Mouse (Mus musculus): ENCODE results near the gene Usp7. TPM values are rescaled to one million over a fixed set of nuclear protein-coding genes. Genes with fewer than 3 reads are reported as not detected.

Usp7 gene
- polyA plus RNA-seq, 1 experiment = 61.2 TPM

GRCm38 (mm10) chr16:8686121-8686870, 105.8 kb downstream of the Usp7 start:
- Histone ChIP-seq H3K4me1 (ENCODE audit: control insufficient read depth, insufficient read depth, low read length) (peaks cover 3% of the 10 kb centered on the region; the same call in 1 of the 2 replicates), H3K27ac (ENCODE audit: insufficient read depth, low read depth, low read length) (no peak overlapping the region), H3K4me3 (ENCODE audit: insufficient read depth, low read length) (no peak overlapping the region)
- no peak for TF ChIP-seq POLR2A (IDR thresholded peaks at IDR 0.05; ENCODE audit: borderline replicate concordance, low read depth, low read length)
- TF ChIP-seq CTCF (IDR thresholded peaks at IDR 0.05; ENCODE audit: low read depth, low read length) = peak; percentile 48

GRCm38 (mm10) chr16:8685087-8685486, 107.0 kb downstream of the Usp7 start:
- H3K27ac ChIP-seq (ENCODE audit: insufficient read depth, low read depth, low read length) = no peak overlapping the region
- TF ChIP-seq CTCF (IDR thresholded peaks at IDR 0.05; ENCODE audit: low read depth, low read length) (no peak), POLR2A (IDR thresholded peaks at IDR 0.05; ENCODE audit: borderline replicate concordance, low read depth, low read length) (no peak)

GRCm38 (mm10) chr16:8680470-8680869, 111.6 kb downstream of the Usp7 start, which contains the start of gene Gm5767:
TSS of gene Gm5767 (plus strand) at chr16:8680770.
- TF ChIP-seq POLR2A (IDR thresholded peaks at IDR 0.05; ENCODE audit: borderline replicate concordance, low read depth, low read length) (no peak), CTCF (IDR thresholded peaks at IDR 0.05; ENCODE audit: low read depth, low read length) (no peak)
- Histone ChIP-seq H3K4me1 (ENCODE audit: control insufficient read depth, insufficient read depth, low read length) (no peaks in the 10 kb centered on the region), H3K27ac (ENCODE audit: insufficient read depth, low read depth, low read length) (no peak within 1 kb of the TSS), H3K4me3 (ENCODE audit: insufficient read depth, low read length) (no peak within 1 kb of the TSS)

More at GRCm38 (mm10) chr16:8685087-8685486, 107.0 kb downstream of the Usp7 start:
- Histone ChIP-seq H3K4me3 (ENCODE audit: insufficient read depth, low read length) (no peak overlapping the region), H3K4me1 (ENCODE audit: control insufficient read depth, insufficient read depth, low read length) (peaks cover 3% of the 10 kb centered on the region; the same call in 1 of the 2 replicates)

- TF ChIP-seq CTCF (IDR thresholded peaks at IDR 0.05; ENCODE audit: low read depth, low read length) = no peak
- TF ChIP-seq POLR2A (IDR thresholded peaks at IDR 0.05; ENCODE audit: borderline replicate concordance, low read depth, low read length) = no peak
- H3K27ac ChIP-seq (ENCODE audit: insufficient read depth, low read depth, low read length) = no peak overlapping the region
- H3K4me1 ChIP-seq (ENCODE audit: control insufficient read depth, insufficient read depth, low read length) = no peaks in the 10 kb centered on the region
- H3K4me3 ChIP-seq (ENCODE audit: insufficient read depth, low read length) = no peak overlapping the region
Observed at GRCm38 (mm10) chr16:8679780-8680179, 112.3 kb downstream of the Usp7 start.

GRCm38 (mm10) chr16:8678676-8679075, 113.4 kb downstream of the Usp7 start:
- Histone ChIP-seq H3K27ac (ENCODE audit: insufficient read depth, low read depth, low read length) (no peak overlapping the region), H3K4me3 (ENCODE audit: insufficient read depth, low read length) (no peak overlapping the region)

GRCm38 (mm10) chr16:8678035-8678434, 114.1 kb downstream of the Usp7 start:
- Histone ChIP-seq H3K27ac (ENCODE audit: insufficient read depth, low read depth, low read length) (no peak overlapping the region), H3K4me3 (ENCODE audit: insufficient read depth, low read length) (no peak overlapping the region), H3K4me1 (ENCODE audit: control insufficient read depth, insufficient read depth, low read length) (no peaks in the 10 kb centered on the region)
- no peak for TF ChIP-seq CTCF (IDR thresholded peaks at IDR 0.05; ENCODE audit: low read depth, low read length)
- TF ChIP-seq POLR2A (IDR thresholded peaks at IDR 0.05; ENCODE audit: borderline replicate concordance, low read depth, low read length) = no peak

More at GRCm38 (mm10) chr16:8678676-8679075, 113.4 kb downstream of the Usp7 start:
- no peaks in the 10 kb centered on the region for H3K4me1 ChIP-seq (ENCODE audit: control insufficient read depth, insufficient read depth, low read length)
- TF ChIP-seq CTCF (IDR thresholded peaks at IDR 0.05; ENCODE audit: low read depth, low read length) (no peak), POLR2A (IDR thresholded peaks at IDR 0.05; ENCODE audit: borderline replicate concordance, low read depth, low read length) (no peak)

- Histone ChIP-seq H3K27ac (ENCODE audit: insufficient read depth, low read depth, low read length) (no peak overlapping the region), H3K4me1 (ENCODE audit: control insufficient read depth, insufficient read depth, low read length) (peaks cover 2% of the 10 kb centered on the region; the same call in 1 of the 2 replicates)
- TF ChIP-seq POLR2A (IDR thresholded peaks at IDR 0.05; ENCODE audit: borderline replicate concordance, low read depth, low read length) (no peak), CTCF (IDR thresholded peaks at IDR 0.05; ENCODE audit: low read depth, low read length) (peak; percentile 34; the same call in 1 of the 2 replicates)
Observed at GRCm38 (mm10) chr16:8676800-8677199, 115.3 kb downstream of the Usp7 start.

GRCm38 (mm10) chr16:8676228-8676627, 115.9 kb downstream of the Usp7 start:
- peaks cover 2% of the 10 kb centered on the region; the same call in 1 of the 2 replicates for H3K4me1 ChIP-seq (ENCODE audit: control insufficient read depth, insufficient read depth, low read length)
- no peak for TF ChIP-seq CTCF (IDR thresholded peaks at IDR 0.05; ENCODE audit: low read depth, low read length)
- no peak for TF ChIP-seq POLR2A (IDR thresholded peaks at IDR 0.05; ENCODE audit: borderline replicate concordance, low read depth, low read length)
- no peak overlapping the region for H3K27ac ChIP-seq (ENCODE audit: insufficient read depth, low read depth, low read length)
- H3K4me3 ChIP-seq (ENCODE audit: insufficient read depth, low read length) = no peak overlapping the region

More at GRCm38 (mm10) chr16:8676800-8677199, 115.3 kb downstream of the Usp7 start:
- H3K4me3 ChIP-seq (ENCODE audit: insufficient read depth, low read length) = no peak overlapping the region

- no peak overlapping the region for H3K27ac ChIP-seq (ENCODE audit: insufficient read depth, low read depth, low read length)
- TF ChIP-seq CTCF (IDR thresholded peaks at IDR 0.05; ENCODE audit: low read depth, low read length) = no peak
- H3K4me1 ChIP-seq (ENCODE audit: control insufficient read depth, insufficient read depth, low read length) = peaks cover 6% of the 10 kb centered on the region
- H3K4me3 ChIP-seq (ENCODE audit: insufficient read depth, low read length) = no peak overlapping the region
Observed at GRCm38 (mm10) chr16:8675559-8675958, 116.5 kb downstream of the Usp7 start.

GRCm38 (mm10) chr16:8674165-8674564, 117.9 kb downstream of the Usp7 start:
- H3K4me1 ChIP-seq (ENCODE audit: control insufficient read depth, insufficient read depth, low read length) = peaks cover 15% of the 10 kb centered on the region
- H3K4me3 ChIP-seq (ENCODE audit: insufficient read depth, low read length) = no peak overlapping the region
- H3K27ac ChIP-seq (ENCODE audit: insufficient read depth, low read depth, low read length) = no peak overlapping the region
- TF ChIP-seq POLR2A (IDR thresholded peaks at IDR 0.05; ENCODE audit: borderline replicate concordance, low read depth, low read length) = no peak
- TF ChIP-seq CTCF (IDR thresholded peaks at IDR 0.05; ENCODE audit: low read depth, low read length) = peak; percentile 93
